Mouse (Mus musculus) urinary bladder, postnatal 36 days (tissue): ENCODE measurements at regions not wholly inside any gene's neighbourhood (a gene's known extent, or its start where the extent isn't known, plus 50 kb on each side); places are given as distances from the start of the nearest gene placed in this dataset.

Experiments used
- DNase-seq, 2 experiments: peaks; one replicate each; pipeline ENCODE4 v3.0.0; 2022; ENCODE audit warnings: low spot score in 2 of 2, mixed read lengths in 1 of 2

DNA sequence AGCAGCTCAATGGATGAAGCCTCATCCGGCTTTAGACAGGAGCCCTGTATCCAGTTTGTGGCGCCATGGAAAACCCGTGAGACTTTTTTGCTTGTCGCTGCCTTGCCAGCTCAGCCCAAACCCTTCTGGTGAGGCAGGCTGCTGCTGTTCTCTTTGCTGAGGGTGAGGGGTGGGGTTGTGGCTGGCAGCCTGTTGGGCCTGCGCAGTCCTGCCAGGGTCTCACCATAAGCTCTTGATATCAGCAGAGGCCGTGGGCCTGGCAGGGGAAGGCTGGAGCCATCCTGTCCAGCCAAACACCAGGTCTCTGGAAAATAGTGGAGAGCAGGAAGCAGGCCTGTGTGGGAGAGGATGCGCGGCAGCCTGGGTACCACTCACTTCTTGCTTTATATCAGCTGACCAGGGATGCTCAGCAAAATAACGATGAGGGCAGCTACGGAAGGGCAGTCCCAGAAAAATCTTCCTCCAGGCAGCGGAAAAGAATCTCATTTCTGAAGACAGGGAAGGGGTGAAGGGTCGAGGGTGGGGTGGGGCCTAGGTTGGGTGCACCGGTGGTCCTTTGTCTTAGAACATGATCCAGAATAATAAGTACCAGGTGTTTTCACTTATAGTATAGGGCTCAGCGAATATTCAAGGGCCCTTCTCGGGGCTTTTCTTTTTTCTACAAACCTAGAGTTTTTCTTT is 73.4 kb upstream of the Medag start:
- DNase-seq, result no peak

DNA sequence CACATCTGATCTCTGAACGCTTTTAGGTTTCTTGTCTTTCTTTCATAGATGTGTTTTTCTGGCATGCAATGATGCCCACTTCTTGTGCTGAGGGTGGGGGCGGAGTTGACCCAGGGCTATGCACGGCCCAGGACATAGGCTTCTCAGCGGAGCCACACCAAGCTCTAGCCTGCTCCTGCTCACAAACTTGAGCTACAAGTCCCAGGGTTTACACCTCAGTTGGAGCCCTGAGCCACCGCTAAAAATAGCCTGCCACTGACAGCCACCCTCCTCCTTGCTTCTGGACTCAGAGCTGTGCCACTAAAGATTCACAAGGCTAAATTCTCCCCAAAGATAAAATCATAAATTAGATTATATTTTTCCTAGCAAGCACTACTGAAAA is 72.9 kb upstream of the Medag start:
- no peak for DNase-seq

DNA sequence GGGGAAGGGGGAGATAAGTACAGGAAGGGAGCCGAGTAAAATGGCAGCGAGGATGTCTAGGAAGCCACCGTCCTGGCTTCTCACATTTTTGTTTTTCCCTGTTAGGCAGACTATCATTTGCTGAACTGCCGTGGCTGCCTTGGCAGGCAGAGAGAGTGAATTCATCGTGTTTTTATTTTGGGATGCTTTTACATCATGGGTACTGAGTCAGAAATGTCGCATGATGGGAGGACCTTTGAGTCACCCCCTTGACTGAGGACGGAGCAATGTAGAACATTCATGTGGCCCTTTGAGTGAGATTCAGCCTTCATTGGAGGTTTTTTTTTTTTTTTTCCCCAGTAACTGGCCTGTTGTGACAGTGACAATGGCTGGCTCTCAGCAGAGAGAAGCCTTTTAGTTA is 71.2 kb upstream of the Medag start:
- DNase-seq, result no peak

DNA sequence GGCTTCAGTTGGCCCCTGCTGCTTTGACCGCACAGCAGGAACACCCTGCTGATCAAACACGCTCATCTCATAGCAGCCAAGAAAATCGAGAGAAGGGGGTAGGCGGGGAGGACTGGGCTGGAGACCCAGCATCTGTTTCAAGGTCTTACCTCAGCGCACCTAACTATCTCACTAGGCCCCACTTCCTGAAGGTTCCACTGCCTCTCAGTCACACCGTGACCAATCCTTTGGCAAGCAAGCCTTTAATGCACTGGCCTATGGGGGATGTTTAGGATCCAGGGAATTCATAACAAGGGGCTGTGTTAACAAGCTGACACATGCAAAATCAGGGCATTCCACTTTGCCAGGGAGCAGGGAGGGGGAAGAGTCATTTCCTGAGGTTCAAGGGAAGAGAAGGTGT is 70.1 kb upstream of the Medag start:
- no peak for DNase-seq

DNA sequence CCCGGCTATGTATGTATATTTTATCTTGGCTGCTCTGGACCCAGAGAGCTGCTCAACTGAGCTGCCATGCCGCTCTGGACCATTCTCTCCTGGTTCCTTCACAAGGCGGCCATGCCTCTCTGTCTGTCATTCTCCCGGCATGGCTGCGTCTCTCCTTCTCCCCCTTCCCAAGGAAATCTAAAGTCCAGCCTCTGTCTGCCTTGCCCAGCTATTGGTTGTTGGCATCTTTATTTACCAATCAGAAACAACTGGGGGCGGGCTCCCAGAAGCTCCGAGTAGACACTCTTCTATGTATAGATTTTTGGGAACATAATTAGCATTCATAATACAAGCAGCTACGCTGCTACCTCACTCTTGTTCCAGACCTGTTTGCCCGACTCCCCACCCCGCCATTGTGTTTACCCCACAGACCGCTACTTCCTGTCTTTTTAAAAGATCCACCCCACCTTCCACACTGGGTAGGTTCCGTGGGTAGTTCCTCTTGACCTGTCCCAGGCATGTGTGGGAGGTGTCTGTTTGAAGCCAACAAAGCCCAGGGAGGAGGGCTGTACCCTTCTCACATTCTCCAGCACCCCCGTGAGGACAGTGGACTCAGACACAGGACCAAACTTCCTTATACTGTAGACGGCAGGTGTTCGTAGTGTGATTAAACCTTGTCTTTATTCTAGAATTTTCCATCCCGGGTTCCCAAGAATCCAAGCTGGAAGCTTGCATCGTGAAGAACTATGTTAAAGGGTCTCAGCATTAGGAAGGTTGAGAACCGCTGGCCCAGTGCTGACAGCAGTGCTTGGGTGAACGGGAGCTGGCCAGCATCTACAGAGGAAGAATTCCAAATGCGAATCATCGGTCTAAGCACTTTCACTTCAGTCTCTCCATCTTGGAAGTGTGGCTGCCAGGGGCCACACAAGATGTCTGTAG is 67.7 kb upstream of the Medag start:
- no peak for DNase-seq

DNA sequence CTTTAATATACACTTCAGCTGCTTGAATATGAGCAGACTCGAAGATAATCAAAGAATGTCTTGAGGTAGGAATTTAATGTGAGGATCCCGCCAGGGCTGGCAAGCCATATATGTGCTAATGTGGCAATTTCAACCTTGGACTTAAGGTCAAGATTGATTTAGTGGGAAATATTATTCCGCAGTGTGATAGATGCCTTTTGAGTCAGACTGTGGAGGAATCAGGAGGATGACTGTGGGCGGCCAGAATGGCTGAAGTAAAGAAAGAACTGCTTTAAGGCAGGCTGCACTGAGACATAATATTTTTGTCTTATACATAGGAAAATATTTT is 67.1 kb upstream of the Medag start:
- DNase-seq, result no peak

DNA sequence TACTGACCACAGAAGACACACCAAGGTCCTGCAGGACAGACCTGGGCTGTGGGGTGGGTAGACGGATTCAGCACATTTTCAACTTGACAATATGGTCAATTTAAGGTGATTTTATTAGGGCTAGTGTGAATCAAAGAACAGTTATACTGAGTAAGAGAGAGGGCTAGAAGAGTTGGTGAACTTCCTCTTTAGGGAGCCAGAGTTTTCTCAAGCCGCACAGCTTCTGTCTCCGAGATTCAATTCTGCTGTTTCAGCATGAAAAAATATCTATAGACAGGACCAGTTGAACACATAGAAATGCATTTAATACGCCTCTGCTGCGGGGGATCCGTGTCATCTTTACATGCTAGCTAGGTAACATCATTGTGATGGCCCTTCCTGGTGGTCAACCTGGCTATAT is 66.4 kb upstream of the Medag start:
- DNase-seq, result no peak

DNA sequence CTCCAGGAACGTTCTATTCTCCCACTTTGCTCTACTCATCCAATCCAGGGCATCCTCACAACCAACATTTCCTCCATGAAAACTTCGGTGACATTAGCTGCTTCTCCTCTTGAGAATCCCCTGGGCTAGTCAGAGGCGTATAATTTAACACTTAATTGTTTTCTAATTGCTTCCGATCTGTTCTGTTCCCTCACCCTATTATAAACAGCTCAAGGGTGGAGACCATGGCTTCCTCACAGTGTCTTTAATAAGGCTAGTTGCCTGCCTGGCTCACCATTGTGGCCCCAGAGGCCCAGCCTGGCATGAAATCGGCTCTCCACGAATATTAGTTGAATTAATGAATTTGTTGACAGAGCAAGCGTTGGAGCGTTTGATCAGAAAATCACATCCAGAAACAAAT is 61.9 kb upstream of the Medag start:
- DNase-seq, result no peak

DNA sequence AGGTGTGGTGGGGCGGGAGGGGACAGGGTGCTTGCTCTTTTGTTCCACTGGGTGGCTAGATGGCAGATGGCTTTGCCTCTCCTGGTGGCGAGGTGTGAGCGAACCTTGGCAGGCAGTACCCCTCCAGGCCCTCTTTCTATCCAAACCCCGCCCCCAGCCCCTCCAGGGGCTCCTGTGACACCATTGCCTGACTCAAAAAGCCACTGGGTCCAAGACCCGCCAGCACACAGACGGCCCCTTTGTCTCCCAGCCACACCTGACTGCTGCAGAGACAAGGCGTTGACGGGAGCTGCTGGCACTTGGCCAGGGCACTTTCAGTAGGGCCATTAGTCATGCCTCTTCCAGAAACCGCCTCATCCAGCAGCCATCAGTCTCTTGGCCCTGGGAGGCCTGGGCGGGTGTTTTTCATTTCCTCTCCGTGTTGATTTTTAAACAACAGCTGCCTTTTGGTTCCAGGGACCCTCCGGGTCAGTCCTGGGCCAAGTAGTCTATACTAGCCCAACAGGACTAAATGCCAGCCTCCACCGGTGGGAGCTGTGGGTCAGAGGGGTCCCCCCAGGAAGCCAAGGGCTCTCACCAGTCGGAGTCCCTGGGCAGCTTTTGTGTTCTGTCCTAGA is 58.4 kb upstream of the Medag start:
- peak; percentile 38 to 61 for DNase-seq

DNA sequence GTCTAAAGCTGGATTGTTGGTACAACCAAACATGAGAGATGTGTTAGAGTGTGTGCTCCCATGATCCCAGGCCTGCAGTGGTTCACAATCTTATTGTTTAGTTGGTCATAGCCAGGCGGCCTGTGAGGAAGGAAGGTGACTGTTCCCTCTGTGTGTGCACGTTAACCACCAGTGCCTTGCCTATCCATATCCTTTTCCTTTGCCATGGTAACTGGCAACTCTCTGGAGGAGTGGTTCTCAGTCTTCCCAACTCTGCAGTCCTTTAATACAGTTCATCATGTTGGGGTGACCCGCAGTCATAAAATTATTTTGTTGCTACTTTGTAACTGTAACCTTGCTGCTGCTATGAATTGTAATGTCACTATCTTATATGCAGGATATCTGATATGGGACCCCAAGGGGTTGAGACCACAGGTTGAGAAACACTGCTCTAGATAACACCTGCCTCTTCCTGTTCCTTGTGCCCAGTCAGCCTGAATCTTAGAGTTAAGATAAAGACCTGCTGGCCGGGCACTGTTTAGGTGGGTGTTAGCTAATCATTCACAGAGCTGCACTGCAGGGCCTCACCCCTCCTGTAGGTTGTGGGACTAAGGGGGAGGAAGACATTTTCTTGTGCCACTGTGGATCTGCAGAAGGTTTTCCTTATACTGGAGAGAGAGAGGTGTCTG is 57.0 kb upstream of the Medag start:
- no peak for DNase-seq

DNA sequence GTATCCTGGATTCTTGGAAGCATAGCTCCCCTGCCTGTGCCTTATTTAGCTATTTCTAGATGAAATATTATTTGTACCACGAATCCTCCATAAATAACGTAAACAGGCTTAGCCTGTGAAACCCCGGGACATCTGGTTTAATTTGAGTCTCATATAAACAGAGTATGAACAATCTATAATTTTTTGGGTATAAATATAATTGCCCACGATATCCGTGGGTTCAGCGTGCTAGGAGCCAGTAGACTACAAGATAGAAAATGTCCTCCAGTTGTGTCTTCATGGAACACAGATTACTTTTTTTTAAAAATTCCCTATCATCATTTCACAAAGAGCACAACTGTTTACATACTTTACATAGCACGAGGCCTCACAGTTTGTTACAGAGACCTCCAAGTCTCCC is 56.4 kb upstream of the Medag start:
- DNase-seq, result no peak

DNA sequence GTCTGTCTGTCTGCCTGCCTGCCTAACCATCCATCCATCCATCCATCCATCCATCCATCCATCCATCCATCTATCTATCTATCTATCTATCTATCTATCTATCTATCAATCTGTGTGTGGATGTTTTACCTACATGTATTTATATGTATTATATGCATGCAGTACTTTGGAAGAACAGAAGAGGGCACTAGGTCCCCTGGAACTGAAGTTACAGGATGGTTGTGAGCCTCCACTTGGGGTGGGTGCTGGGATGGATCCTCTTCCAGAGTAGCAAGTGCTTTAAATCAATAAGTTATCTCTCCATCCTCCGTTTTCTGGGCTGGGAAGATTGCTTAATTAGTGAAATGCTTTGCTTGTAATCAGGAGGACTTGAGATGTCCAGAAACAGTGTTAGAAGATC is 54.6 kb upstream of the Medag start:
- DNase-seq, result no peak
